Mouse (Mus musculus) skeletal muscle tissue, adult 2 months (tissue): Measurements from ENCODE around the gene Il31ra.
"Not testable (repeated sequence)": the region's sequence is repeated elsewhere in the genome, so short reads cannot be mapped to it uniquely, and the experiment has no call there.

Experiments
- DNase-seq: peaks from one replicate; pipeline ENCODE4 v3.0.0-alpha.2; 2012; ENCODE audit warnings: low read depth, low spot score

Il31ra gene

DNA sequence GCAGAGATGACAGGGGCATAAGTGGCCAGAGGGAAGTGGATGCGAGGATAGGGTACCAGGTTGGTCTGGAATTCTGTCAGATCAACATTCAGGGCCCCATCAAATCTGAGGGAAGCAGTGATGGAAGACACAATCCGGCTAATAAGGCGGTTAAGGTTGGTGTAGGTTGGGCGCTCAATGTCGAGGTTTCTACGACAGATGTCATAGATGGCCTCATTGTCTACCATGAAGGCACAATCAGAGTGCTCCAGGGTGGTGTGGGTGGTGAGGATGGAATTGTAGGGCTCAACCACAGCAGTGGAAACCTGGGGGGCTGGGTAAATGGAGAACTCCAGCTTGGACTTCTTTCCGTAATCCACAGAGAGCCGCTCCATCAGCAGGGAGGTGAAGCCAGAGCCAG lies at the start of gene Il31ra:
Gene Il31ra, minus strand, starts transcription at position 101 of the 400 bp plus-strand sequence.
- DNase-seq = not testable (repeated sequence)

GRCm38 (mm10) chr13:112642897-112643296 lies 48.7 kb upstream of the Il31ra start:
- no peak for DNase-seq

- DNase-seq = no peak
Measured at GRCm38 (mm10) chr13:112639111-112639510, 45.0 kb upstream of the Il31ra start.

- no peak for DNase-seq
Measured at GRCm38 (mm10) chr13:112636498-112636897, 42.3 kb upstream of the Il31ra start.

GRCm38 (mm10) chr13:112635174-112635837 lies 41.1 kb upstream of the Il31ra start:
- no peak for DNase-seq

GRCm38 (mm10) chr13:112625566-112625965 lies 31.4 kb upstream of the Il31ra start:
- DNase-seq = no peak

DNA sequence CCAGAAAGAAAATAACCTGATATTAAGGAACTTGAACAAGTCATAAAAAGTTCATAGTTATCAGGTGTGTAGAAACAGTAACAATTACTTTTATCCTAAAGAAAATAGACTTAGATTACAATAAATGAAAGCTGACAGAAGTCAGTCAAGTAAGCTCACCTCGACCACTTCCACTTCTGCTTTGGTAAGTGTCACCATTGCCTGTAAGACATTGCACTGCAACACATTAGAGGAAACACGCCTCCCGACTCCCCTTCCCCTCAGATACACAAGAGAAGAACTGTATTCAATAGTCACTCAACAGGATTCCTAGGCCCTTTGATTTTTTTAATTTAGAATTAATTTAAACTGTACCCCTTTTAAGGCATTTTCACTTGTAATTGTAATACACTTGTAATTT lies 30.5 kb upstream of the Il31ra start:
- no peak for DNase-seq

GRCm38 (mm10) chr13:112623656-112624055 lies 29.5 kb upstream of the Il31ra start:
- DNase-seq = no peak

DNA sequence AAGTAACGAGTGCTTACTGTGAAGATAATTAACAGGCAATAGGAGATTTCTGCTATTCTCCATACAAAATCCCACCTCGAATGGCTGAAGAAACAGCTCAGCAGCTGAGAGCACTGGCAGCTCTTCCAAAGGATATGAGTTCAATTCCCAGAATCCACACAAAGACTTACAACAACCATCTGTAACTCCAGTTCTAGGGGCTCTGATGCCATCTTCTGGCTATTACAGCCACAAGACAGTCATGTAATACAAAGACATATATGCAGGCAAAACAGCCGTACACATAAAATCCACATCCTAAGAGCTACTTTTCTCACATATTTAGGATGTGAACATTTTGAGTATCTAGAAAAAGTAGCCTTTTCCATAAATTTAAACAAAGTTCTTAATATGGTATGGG lies 27.4 kb upstream of the Il31ra start:
- no peak for DNase-seq

DNA sequence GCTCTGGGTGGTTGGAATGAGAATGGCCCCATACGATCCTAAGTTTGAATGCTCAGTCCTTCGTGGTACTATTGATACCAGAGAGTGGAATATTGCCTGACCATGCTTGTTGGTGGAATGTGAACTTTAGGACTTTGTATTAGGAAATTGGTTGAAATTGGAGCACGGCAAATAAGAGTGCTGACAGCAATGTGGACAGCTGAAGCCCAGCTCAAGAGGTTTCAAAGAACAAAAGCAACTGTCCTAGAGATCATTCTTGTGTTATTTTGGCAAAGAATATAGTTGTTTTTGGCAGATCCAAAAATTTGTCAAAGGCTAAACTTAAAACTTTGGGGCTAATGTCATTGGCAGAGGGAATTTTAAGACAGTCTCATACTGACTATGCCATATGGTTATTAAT lies 14.4 kb upstream of the Il31ra start:
- no peak for DNase-seq

DNA sequence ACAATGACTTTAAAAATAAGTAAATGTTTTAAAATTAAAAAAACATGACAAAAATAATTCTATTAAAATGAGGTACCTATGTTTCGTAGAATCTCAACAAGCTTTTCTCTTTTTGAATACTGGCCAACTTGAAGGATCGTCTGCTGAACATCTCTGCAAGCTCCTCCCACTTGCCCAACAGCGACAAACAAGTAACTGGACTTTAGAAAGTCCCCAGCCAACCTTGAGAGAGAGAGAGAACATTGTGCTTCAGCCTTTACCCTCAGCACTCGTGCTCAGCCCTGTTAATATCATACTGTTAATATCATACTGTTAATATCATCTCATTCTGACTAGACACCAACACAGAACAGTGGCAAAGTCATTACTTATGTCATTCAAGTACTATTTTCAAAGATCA lies 10.3 kb upstream of the Il31ra start:
- no peak for DNase-seq

DNA sequence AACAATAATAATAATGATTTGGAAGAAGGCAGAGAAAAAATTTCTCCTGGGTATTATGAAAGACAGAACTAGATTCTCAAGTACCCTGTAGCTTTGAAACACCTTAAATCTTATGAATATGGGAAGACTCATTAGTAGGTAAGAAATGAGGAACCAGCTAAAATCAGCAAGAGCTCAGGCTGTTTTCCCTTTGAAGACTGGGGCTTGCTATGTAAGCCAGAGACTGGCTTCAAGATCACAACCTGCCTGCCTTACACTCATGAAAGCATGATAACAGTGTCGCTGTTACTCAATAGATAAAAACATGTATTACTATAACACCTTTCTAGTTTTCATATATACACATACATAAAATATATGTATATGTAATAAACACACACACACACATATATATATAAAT lies 9.7 kb upstream of the Il31ra start:
- no peak for DNase-seq

GRCm38 (mm10) chr13:112602607-112603006 lies 8.4 kb upstream of the Il31ra start:
- DNase-seq = no peak

DNA sequence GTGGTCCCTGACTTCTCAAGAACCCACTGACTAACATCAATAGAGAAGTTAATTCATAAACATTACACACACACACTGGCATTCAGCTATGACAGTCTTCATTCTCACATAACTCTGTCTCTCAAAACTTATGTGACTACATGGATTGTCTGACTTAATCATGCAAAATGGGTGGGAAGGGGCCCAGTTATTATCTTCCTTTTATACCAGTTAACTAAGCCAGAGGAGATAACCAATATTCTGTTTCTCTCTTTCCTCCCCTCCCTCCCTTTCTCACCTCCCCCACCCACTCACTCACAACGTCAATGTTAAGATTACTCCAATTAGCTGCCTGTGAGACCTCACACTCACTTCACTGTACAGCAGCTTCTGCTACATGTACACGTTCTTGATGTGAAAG lies 3.9 kb downstream of the Il31ra start:
- DNase-seq = no peak

DNA sequence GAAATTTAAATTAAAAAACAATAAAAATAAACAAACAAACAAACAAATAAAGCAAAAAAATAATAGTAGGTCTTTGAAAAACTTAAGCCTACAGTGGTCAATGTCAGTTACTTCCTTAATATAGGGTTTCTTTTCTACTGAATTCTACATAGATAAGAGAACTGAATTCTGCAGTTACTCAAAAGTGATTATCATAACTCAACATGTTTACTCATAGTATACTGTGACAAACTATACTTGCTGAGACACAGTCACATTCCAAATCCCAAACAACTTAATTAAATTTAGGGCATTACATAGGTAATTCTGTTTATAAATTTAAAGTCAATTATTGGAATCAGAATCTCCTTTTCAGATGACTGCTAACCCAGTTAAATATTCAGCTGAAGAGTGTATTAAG lies 4.5 kb downstream of the Il31ra start:
- no peak for DNase-seq

GRCm38 (mm10) chr13:112584556-112585237 lies 9.5 kb downstream of the Il31ra start:
- DNase-seq = no peak

GRCm38 (mm10) chr13:112582291-112582690 lies 11.9 kb downstream of the Il31ra start:
- no peak for DNase-seq

GRCm38 (mm10) chr13:112581796-112582195 lies 12.4 kb downstream of the Il31ra start:
- DNase-seq = no peak

DNA sequence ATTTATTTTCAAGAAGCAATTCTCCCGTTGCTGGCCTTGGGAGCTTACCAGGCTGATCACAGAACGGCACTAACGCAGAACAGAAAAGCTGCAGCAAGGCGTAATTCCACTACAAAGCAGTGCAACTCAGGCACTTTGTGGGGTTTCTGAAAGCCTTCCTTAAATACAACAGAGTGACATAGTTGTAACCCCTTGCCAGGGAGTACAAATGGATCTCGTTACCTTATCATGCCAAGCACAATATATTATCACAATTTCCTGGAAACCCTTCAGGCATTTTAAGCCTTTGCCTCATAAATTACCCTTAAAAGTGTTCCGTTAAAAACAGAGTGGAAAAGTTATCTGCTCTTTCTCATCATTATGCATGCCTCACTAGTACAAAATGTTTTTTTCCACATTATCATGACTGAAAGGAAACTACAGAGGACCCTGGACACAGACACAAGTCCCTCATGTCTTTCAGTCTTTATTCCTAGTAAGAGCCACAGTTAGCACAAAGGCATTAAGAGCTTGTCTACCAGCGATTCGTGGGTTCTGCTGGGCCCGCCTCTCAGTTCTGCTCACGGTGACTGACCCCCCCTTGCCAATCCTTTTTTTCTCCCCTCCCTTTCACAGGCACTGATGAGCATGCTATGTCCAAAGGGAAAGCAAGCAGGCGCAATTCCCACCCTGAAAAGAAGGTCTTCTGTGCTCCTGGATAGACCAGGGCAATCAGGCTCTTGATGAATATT lies 13.4 kb downstream of the Il31ra start:
- peak; percentile 2 for DNase-seq

DNA sequence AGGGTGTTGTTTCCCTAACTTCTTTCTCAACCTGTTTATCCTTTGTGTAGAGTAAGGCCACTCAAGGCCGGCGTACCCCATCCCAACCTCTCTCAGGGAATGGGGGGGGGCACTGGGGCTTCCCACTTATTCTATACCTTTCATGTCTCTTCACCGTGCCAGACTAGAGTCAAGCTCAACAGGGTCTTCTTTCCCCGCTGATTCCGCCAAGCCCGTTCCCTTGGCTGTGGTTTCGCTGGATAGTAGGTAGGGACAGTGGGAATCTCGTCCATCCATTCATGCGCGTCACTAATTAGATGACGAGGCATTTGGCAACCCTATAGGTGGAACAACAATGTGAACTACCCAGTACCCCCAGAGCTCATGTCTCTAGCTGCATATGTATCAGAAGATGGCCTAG lies 16.1 kb downstream of the Il31ra start:
- not testable (repeated sequence) for DNase-seq

DNA sequence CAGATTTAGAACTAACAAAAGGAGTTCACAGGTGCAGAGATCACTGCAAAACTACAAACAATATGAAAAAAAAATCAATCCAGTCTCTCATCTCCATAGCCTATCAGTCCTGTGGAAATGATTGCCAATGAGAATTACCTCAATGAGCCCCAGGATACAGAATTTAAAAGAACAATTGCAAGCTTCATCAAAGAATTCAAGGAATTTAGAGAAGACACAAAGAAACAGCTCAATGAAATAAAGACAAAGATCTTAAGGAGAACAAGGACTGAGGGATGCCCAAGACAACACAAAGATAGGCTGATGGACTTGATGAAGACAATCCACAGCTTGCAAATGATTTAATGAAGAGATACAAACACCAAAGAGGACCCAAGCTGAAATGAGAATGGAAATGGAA lies 20.4 kb downstream of the Il31ra start:
- DNase-seq = no peak

DNA sequence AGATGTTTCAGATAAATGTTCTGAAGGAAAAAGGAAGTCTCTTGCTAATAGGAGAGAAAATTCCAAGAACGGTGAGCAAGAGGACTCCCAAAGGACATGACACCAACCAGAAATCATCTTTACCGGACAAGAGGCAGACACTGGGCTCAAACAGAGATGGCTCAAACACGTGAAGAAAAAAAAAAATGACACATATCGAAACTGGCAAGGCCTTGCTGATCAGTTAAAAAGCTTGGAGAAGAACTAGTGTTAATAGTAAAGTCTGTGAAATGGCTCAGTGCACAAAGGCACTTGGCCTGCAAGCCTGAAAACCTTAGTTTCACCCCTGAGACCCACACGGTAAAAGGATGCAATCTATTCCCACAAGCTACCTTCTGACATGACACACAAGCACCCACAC lies 23.4 kb downstream of the Il31ra start:
- no peak for DNase-seq

- no peak for DNase-seq
Measured at GRCm38 (mm10) chr13:112569606-112570005, 24.6 kb downstream of the Il31ra start.
